Mouse (Mus musculus): ENCODE measurements around the gene Rbm3.

GRCm38 (mm10) chrX:8141058-8141457, 4.6 kb downstream of the Rbm3 start:
- TF ChIP-seq CTCF (IDR thresholded peaks at IDR 0.05; ENCODE audit: low read depth) (no peak), EP300 (IDR thresholded peaks at IDR 0.05; ENCODE audit: low read depth) (no peak)
